Mouse (Mus musculus) adrenal gland, adult 18-20 months (tissue): ENCODE measurements at regions not wholly inside any gene's neighbourhood (a gene's known extent, or its start where the extent isn't known, plus 50 kb on each side); places are given as distances from the start of the nearest gene placed in this dataset.

Experiments used
- DNase-seq, 2 experiments: peaks; one replicate each; pipeline ENCODE4 v3.0.0; 2021 to 2022; ENCODE audit warnings: low spot score in 2 of 2

- DNase-seq, result no peak
Observed at GRCm38 (mm10) chr10:117896911-117897643, 51.2 kb upstream of the Rap1b start.

GRCm38 (mm10) chr10:117897766-117898165, 51.9 kb upstream of the Rap1b start:
- no peak for DNase-seq

- no peak for DNase-seq
Observed at GRCm38 (mm10) chr10:117898391-117898790, 52.6 kb upstream of the Rap1b start.

- DNase-seq, result no peak
Observed at GRCm38 (mm10) chr10:117899410-117899935, 53.6 kb upstream of the Rap1b start.

- peak in 1 of 2 experiments; percentile 12 for DNase-seq
Observed at GRCm38 (mm10) chr10:117905666-117906266, 59.9 kb upstream of the Rap1b start.

- DNase-seq, result peak; percentile 23 to 44
Observed at GRCm38 (mm10) chr10:117906267-117906811, 60.5 kb upstream of the Rap1b start.

GRCm38 (mm10) chr10:117908079-117908675, 62.3 kb upstream of the Rap1b start:
- no peak for DNase-seq

- no peak for DNase-seq
Observed at GRCm38 (mm10) chr10:117909155-117909554, 63.3 kb upstream of the Rap1b start.

GRCm38 (mm10) chr10:117909811-117910239, 64.0 kb upstream of the Rap1b start:
- no peak for DNase-seq

- DNase-seq, result no peak
Observed at GRCm38 (mm10) chr10:117910426-117910825, 64.6 kb upstream of the Rap1b start.

- DNase-seq, result no peak
Observed at GRCm38 (mm10) chr10:117915011-117915735, 69.3 kb upstream of the Rap1b start.

- DNase-seq, result peak in 1 of 2 experiments; percentile 15
Observed at GRCm38 (mm10) chr10:117916280-117916679, 70.4 kb upstream of the Rap1b start.

- DNase-seq, result no peak
Observed at GRCm38 (mm10) chr10:117917870-117918269, 72.0 kb upstream of the Rap1b start.

- no peak for DNase-seq
Observed at GRCm38 (mm10) chr10:117918616-117919015, 72.8 kb upstream of the Rap1b start.

GRCm38 (mm10) chr10:117919186-117919941, 73.5 kb upstream of the Rap1b start:
- DNase-seq, result no peak

- no peak for DNase-seq
Observed at GRCm38 (mm10) chr10:117925186-117925585, 79.4 kb upstream of the Rap1b start.

GRCm38 (mm10) chr10:117925611-117926555, 80.0 kb upstream of the Rap1b start:
- peak in 1 of 2 experiments; percentile 30 for DNase-seq

GRCm38 (mm10) chr10:117928998-117929397, 83.2 kb upstream of the Rap1b start:
- no peak for DNase-seq

- DNase-seq, result no peak
Observed at GRCm38 (mm10) chr10:117934797-117935196, 89.0 kb upstream of the Rap1b start.
